Mouse (Mus musculus) c-Kit-positive CD71-positive TER-119-negative erythroid progenitor cells, embryonic 14.5 days (primary cell): ENCODE measurements at regions not wholly inside any gene's neighbourhood (a gene's known extent, or its start where the extent isn't known, plus 50 kb on each side); places are given as distances from the start of the nearest gene placed in this dataset.
"Not testable (repeated sequence)": the region's sequence is repeated elsewhere in the genome, so short reads cannot be mapped to it uniquely, and the experiment has no call there.

Experiments
- DNase-seq: peaks from one replicate; pipeline ENCODE4 v3.0.0-alpha.2; 2013; ENCODE audit warnings: low read depth

GRCm38 (mm10) chr3:80081210-80081609 is 196.9 kb downstream of the Fam198b start:
- DNase-seq, result no peak

GRCm38 (mm10) chr3:80082780-80083519 is 198.6 kb downstream of the Fam198b start:
- DNase-seq, result no peak

- no peak for DNase-seq
Observed at GRCm38 (mm10) chr3:80084168-80084567, 199.8 kb downstream of the Fam198b start.

- no peak for DNase-seq
Observed at GRCm38 (mm10) chr3:80099625-80100024, 215.3 kb downstream of the Fam198b start.

- no peak for DNase-seq
Observed at GRCm38 (mm10) chr3:80120177-80120736, 235.9 kb downstream of the Fam198b start.

GRCm38 (mm10) chr3:80123666-80124065 is 239.3 kb downstream of the Fam198b start:
- DNase-seq, result no peak

GRCm38 (mm10) chr3:80124621-80125020 is 240.3 kb downstream of the Fam198b start:
- no peak for DNase-seq

GRCm38 (mm10) chr3:80141697-80142096 is 257.4 kb downstream of the Fam198b start:
- DNase-seq, result no peak

- DNase-seq, result no peak
Observed at GRCm38 (mm10) chr3:80160473-80160872, 276.1 kb downstream of the Fam198b start.

GRCm38 (mm10) chr3:80181749-80182148 is 297.4 kb downstream of the Fam198b start:
- DNase-seq, result no peak

- not testable (repeated sequence) for DNase-seq
Observed at GRCm38 (mm10) chr3:80182161-80182560, 297.8 kb downstream of the Fam198b start.

- no peak for DNase-seq
Observed at GRCm38 (mm10) chr3:80187406-80187805, 303.1 kb downstream of the Fam198b start.

- no peak for DNase-seq
Observed at GRCm38 (mm10) chr3:80200904-80201303, 316.6 kb downstream of the Fam198b start.

GRCm38 (mm10) chr3:80204821-80205220 is 320.5 kb downstream of the Fam198b start:
- DNase-seq, result no peak

GRCm38 (mm10) chr3:80205351-80205750 is 321.0 kb downstream of the Fam198b start:
- DNase-seq, result no peak

- no peak for DNase-seq
Observed at GRCm38 (mm10) chr3:80207022-80207421, 322.7 kb downstream of the Fam198b start.

GRCm38 (mm10) chr3:80208028-80208427 is 323.7 kb downstream of the Fam198b start:
- no peak for DNase-seq

- no peak for DNase-seq
Observed at GRCm38 (mm10) chr3:80209596-80209995, 325.3 kb downstream of the Fam198b start.

GRCm38 (mm10) chr3:80211323-80212109 is 327.2 kb downstream of the Fam198b start:
- DNase-seq, result no peak

GRCm38 (mm10) chr3:80248611-80249010 is 364.3 kb downstream of the Fam198b start:
- no peak for DNase-seq

- no peak for DNase-seq
Observed at GRCm38 (mm10) chr3:80249974-80250373, 365.6 kb downstream of the Fam198b start.

GRCm38 (mm10) chr3:80255304-80255703 is 371.0 kb downstream of the Fam198b start:
- DNase-seq, result no peak

GRCm38 (mm10) chr3:80256383-80256782 is 372.1 kb downstream of the Fam198b start:
- no peak for DNase-seq
